Mouse (Mus musculus): ENCODE measurements at regions not wholly inside any gene's neighbourhood (a gene's known extent, or its start where the extent isn't known, plus 50 kb on each side); places are given as distances from the start of the nearest gene placed in this dataset.

DNA sequence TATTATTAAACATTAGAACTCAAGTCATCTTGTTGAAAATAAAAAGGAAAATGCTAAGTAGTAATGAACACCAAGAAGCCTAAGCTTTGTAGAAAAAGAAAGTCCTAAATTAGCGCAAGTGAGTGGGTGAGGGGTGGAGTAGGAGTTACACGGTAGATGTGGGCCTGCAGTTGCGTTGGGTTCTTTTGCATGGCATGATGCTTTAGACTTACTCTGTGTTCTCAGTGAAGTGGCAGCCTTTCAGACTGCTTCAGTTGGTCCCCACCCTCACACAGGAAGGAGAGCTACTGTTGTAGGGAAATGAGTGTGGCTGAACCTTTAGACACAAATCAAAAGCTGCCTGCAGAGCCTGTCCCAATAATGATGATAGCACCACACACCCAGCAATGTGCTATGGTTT is 336.9 kb downstream of the Nsun3 start:
- DNase-seq (ENCODE audit: low spot score) (no peak), ATAC-seq (no peak)
- H3K4me2 ChIP-seq (ENCODE audit: low read length): no peak overlapping the region
- H3K9ac ChIP-seq (ENCODE audit: low read length): no peak overlapping the region
- H3K27ac ChIP-seq (ENCODE audit: low read depth, low read length): no peak overlapping the region
- H3K27me3 ChIP-seq (replicated peaks; ENCODE audit: control insufficient read depth, insufficient read depth, low read length): no peaks in the 10 kb centered on the region
- no peak overlapping the region for H3K4me3 ChIP-seq (ENCODE audit: low read depth, low read length)
- no peaks in the 10 kb centered on the region for H3K9me3 ChIP-seq (replicated peaks; ENCODE audit: control insufficient read depth, low read length)
- WGBS: 90% methylated on average over 3 of the region's 3 CpGs
- H3K36me3 ChIP-seq (ENCODE audit: control insufficient read depth, insufficient read depth, low read length): no peaks in the 10 kb centered on the region
- no peaks in the 10 kb centered on the region for H3K4me1 ChIP-seq (ENCODE audit: control insufficient read depth, insufficient read depth, low read length)

DNA sequence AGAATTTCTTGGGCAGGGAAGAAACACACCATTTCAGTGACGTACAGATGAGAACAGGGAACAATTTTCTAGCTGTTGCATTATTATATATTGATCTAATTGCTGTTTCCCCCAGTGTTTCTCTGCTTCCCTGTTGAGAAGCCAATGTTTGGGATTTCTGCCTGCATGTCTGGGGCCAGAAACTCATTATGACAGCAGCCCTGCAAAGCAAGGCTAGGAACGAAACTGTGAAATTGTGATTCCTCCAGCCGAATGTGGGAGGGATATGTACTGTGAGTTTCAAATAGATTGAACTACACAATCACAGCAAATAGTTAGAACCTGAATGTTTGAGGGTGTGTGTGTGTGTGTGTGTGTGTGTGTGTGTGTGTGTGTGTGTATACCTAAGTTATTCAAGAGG is 339.2 kb downstream of the Nsun3 start:
- H3K4me1 ChIP-seq (ENCODE audit: control insufficient read depth, insufficient read depth, low read length): no peaks in the 10 kb centered on the region
- no peak for DNase-seq (ENCODE audit: low spot score)
- H3K9me3 ChIP-seq (replicated peaks; ENCODE audit: control insufficient read depth, low read length): no peaks in the 10 kb centered on the region
- no peaks in the 10 kb centered on the region for H3K36me3 ChIP-seq (ENCODE audit: control insufficient read depth, insufficient read depth, low read length)
- no peak for ATAC-seq
- H3K27ac ChIP-seq (ENCODE audit: low read depth, low read length): no peak overlapping the region
- H3K27me3 ChIP-seq (replicated peaks; ENCODE audit: control insufficient read depth, insufficient read depth, low read length): no peaks in the 10 kb centered on the region
- no peak overlapping the region for H3K4me2 ChIP-seq (ENCODE audit: low read length)
- 70% methylated on average over 3 of the region's 3 CpGs for WGBS
- no peak overlapping the region for H3K4me3 ChIP-seq (ENCODE audit: low read depth, low read length)
- H3K9ac ChIP-seq (ENCODE audit: low read length): no peak overlapping the region

DNA sequence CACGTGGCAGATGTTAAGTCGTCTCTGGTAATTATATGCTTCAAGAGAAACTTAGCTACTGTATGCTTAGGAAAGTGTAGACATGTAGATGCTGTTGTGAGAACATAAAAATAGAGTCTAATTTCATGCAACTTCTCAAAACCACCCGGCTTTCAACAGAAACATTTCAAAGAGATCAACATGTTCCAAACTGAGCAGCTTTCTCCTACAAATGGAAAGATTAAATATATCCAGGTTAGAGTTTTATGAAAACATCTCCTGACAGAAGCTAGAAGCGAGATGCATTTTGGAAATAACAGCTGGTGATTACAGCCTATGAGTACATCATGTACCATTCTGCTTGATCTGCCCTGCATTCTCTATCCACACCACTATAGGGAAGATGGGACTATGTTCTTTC is 345.4 kb downstream of the Nsun3 start:
- Histone ChIP-seq H3K4me1 (ENCODE audit: control insufficient read depth, insufficient read depth, low read length) (no peaks in the 10 kb centered on the region), H3K4me3 (ENCODE audit: low read depth, low read length) (no peak overlapping the region), H3K9ac (ENCODE audit: low read length) (no peak overlapping the region), H3K27ac (ENCODE audit: low read depth, low read length) (no peak overlapping the region), H3K4me2 (ENCODE audit: low read length) (no peak overlapping the region), H3K36me3 (ENCODE audit: control insufficient read depth, insufficient read depth, low read length) (no peaks in the 10 kb centered on the region), H3K27me3 (replicated peaks; ENCODE audit: control insufficient read depth, insufficient read depth, low read length) (no peaks in the 10 kb centered on the region), H3K9me3 (replicated peaks; ENCODE audit: control insufficient read depth, low read length) (no peaks in the 10 kb centered on the region)
- DNase-seq (ENCODE audit: low spot score) (no peak), ATAC-seq (no peak)
- WGBS: 82% methylated on average over 4 of the region's 4 CpGs

DNA sequence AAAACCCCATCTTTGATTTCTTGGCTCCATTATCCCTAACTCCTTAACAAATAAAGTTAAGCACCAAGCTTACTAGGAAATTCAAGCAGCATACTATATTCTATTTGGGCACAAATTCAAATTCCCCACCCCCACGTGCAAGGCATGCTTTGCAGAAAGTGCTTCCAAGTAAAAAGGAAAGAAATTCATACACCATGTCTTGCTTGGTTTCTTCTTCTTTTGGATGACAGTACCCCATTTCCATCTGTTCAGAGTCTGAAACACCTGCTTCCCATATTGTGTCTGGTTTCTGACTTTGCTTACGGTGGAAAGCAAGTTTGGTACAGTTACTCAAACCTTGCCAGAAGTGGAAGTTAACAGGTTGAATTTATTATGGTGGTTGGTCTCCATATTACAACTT is 353.5 kb downstream of the Nsun3 start:
- H3K4me2 ChIP-seq (ENCODE audit: low read length): no peak overlapping the region
- peak; percentile 60 for DNase-seq (ENCODE audit: low spot score)
- H3K4me1 ChIP-seq (ENCODE audit: control insufficient read depth, insufficient read depth, low read length): no peaks in the 10 kb centered on the region
- WGBS: 75% methylated on average over 2 of the region's 2 CpGs
- no peaks in the 10 kb centered on the region for H3K9me3 ChIP-seq (replicated peaks; ENCODE audit: control insufficient read depth, low read length)
- H3K4me3 ChIP-seq (ENCODE audit: low read depth, low read length): no peak overlapping the region
- ATAC-seq: no peak
- no peak overlapping the region for H3K27ac ChIP-seq (ENCODE audit: low read depth, low read length)
- no peaks in the 10 kb centered on the region for H3K36me3 ChIP-seq (ENCODE audit: control insufficient read depth, insufficient read depth, low read length)
- no peaks in the 10 kb centered on the region for H3K27me3 ChIP-seq (replicated peaks; ENCODE audit: control insufficient read depth, insufficient read depth, low read length)
- no peak overlapping the region for H3K9ac ChIP-seq (ENCODE audit: low read length)

DNA sequence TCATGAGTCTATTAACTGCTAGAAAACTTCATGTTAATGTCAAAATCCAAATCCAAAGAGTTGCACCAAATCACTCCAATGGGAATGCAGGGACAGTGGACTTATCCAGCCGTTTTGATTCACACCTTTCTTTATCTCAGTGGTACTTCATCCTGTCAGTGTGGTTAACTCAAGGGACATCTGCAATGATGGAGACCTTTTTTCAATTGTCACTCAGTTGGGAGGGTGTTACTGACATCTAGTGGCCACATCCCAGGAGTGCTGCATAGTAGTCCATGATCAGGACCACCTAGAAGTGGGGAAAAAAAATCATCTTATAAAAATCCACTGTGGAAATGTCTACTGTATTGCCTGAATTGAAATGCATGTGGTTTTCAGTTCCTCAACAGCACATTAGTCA is 372.1 kb downstream of the Nsun3 start:
- Histone ChIP-seq H3K36me3 (ENCODE audit: control insufficient read depth, insufficient read depth, low read length) (no peaks in the 10 kb centered on the region), H3K9ac (ENCODE audit: low read length) (no peak overlapping the region), H3K9me3 (replicated peaks; ENCODE audit: control insufficient read depth, low read length) (no peaks in the 10 kb centered on the region), H3K27me3 (replicated peaks; ENCODE audit: control insufficient read depth, insufficient read depth, low read length) (no peaks in the 10 kb centered on the region), H3K4me3 (ENCODE audit: low read depth, low read length) (no peak overlapping the region), H3K4me2 (ENCODE audit: low read length) (no peak overlapping the region), H3K4me1 (ENCODE audit: control insufficient read depth, insufficient read depth, low read length) (no peaks in the 10 kb centered on the region), H3K27ac (ENCODE audit: low read depth, low read length) (no peak overlapping the region)
- 20% methylated on average over 1 of the region's 1 CpGs for WGBS
- ATAC-seq: peak; percentile 87
- DNase-seq (ENCODE audit: low spot score): peak; percentile 71

DNA sequence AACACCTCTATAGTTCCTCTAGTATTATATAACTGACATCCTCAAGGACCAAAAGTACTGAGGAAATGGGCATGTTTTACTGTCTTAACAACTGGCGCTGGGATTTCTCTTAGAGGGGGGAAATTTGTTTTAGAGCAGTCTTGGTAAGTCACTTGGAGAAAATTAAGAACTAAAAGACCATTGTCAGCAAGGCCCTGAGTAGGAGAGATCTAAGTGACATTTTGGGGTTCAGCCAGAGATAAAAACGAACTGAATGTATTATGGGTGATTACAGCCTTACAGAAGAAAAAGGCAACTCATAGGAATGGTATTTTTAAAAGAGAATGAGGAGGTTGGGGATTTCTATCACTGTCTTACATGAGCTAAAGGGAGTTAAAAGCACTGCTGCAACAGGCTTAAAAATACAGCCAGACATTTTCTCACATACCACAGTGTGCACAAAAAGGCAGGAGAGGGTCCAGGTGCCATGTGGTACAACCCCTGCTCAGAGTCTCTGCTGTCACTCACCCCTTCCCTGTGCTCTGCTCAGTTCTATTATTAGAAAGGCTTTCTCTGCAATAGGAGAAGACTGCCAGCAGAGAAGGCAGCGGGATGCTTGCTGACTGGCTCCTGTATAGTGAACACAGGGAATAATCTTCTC is 379.0 kb downstream of the Nsun3 start:
- ATAC-seq: peak; percentile 82

DNA sequence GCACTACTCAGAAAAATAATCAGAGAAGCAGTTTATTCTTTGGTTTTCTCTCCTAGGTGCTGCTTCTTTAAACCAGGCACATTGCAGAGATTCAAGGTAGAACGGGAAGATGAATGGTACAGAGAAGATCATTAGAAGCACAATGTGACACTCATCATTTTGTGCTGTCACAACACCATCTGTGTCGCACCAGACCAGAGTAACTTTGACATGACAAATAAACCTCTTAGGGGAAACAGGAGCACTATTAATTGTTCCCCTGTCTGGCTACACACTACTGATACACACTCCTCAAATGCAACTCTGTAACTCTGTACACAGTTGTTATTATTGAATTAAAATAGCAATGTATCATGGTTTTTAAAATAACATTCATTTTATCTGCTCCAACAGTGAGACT is 380.2 kb downstream of the Nsun3 start:
- peak; percentile 19; the same call in 1 of the 2 replicates for ATAC-seq

More for the DNA sequence above, 379.0 kb downstream of the Nsun3 start:
- H3K27me3 ChIP-seq (replicated peaks; ENCODE audit: control insufficient read depth, insufficient read depth, low read length): no peaks in the 10 kb centered on the region
- no peaks in the 10 kb centered on the region for H3K9me3 ChIP-seq (replicated peaks; ENCODE audit: control insufficient read depth, low read length)
- WGBS: 40% methylated on average over 3 of the region's 3 CpGs
- H3K4me3 ChIP-seq (ENCODE audit: low read depth, low read length): no peak overlapping the region
- no peak overlapping the region for H3K9ac ChIP-seq (ENCODE audit: low read length)
- H3K4me2 ChIP-seq (ENCODE audit: low read length): no peak overlapping the region
- no peaks in the 10 kb centered on the region for H3K36me3 ChIP-seq (ENCODE audit: control insufficient read depth, insufficient read depth, low read length)
- H3K27ac ChIP-seq (ENCODE audit: low read depth, low read length): 0 out of 2 replicates have a peak overlapping the region, but pooled peaks have one; percentile 14
- no peaks in the 10 kb centered on the region for H3K4me1 ChIP-seq (ENCODE audit: control insufficient read depth, insufficient read depth, low read length)
- peak; percentile 42 for DNase-seq (ENCODE audit: low spot score)

DNA sequence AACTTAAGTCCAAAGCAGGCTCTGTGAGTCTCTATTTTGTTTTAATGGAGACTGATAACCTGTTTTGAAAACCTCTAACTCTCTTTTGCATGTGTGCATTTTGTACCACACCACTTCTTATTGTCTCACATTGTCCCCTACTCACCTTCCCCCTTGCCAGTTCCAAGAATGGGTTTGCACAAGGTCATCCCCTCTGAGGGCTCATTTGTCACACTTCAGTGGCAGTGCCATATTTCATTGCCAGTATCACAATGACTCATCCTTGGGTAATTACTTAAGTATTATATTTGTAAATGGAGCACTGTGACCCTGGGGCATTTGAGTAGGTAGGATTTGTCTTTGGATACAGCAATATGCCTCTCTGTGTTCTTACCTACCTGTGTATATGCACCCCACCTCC is 429.3 kb downstream of the Nsun3 start:
- H3K4me2 ChIP-seq (ENCODE audit: low read length): no peak overlapping the region
- H3K27ac ChIP-seq (ENCODE audit: low read depth, low read length): no peak overlapping the region
- no peaks in the 10 kb centered on the region for H3K27me3 ChIP-seq (replicated peaks; ENCODE audit: control insufficient read depth, insufficient read depth, low read length)
- ATAC-seq (no peak), DNase-seq (ENCODE audit: low spot score) (no peak)
- no peaks in the 10 kb centered on the region for H3K9me3 ChIP-seq (replicated peaks; ENCODE audit: control insufficient read depth, low read length)
- no peaks in the 10 kb centered on the region for H3K36me3 ChIP-seq (ENCODE audit: control insufficient read depth, insufficient read depth, low read length)
- no peaks in the 10 kb centered on the region; the same call in 1 of the 2 replicates for H3K4me1 ChIP-seq (ENCODE audit: control insufficient read depth, insufficient read depth, low read length)
- H3K9ac ChIP-seq (ENCODE audit: low read length): no peak overlapping the region
- no peak overlapping the region for H3K4me3 ChIP-seq (ENCODE audit: low read depth, low read length)

More for the DNA sequence above, 380.2 kb downstream of the Nsun3 start:
- H3K4me3 ChIP-seq (ENCODE audit: low read depth, low read length): no peak overlapping the region
- 54% methylated on average over 2 of the region's 2 CpGs for WGBS
- DNase-seq (ENCODE audit: low spot score): peak; percentile 36
- no peaks in the 10 kb centered on the region for H3K27me3 ChIP-seq (replicated peaks; ENCODE audit: control insufficient read depth, insufficient read depth, low read length)
- no peaks in the 10 kb centered on the region for H3K36me3 ChIP-seq (ENCODE audit: control insufficient read depth, insufficient read depth, low read length)
- H3K9me3 ChIP-seq (replicated peaks; ENCODE audit: control insufficient read depth, low read length): no peaks in the 10 kb centered on the region
- H3K4me2 ChIP-seq (ENCODE audit: low read length): no peak overlapping the region
- H3K27ac ChIP-seq (ENCODE audit: low read depth, low read length): no peak overlapping the region
- H3K4me1 ChIP-seq (ENCODE audit: control insufficient read depth, insufficient read depth, low read length): no peaks in the 10 kb centered on the region
- H3K9ac ChIP-seq (ENCODE audit: low read length): no peak overlapping the region

DNA sequence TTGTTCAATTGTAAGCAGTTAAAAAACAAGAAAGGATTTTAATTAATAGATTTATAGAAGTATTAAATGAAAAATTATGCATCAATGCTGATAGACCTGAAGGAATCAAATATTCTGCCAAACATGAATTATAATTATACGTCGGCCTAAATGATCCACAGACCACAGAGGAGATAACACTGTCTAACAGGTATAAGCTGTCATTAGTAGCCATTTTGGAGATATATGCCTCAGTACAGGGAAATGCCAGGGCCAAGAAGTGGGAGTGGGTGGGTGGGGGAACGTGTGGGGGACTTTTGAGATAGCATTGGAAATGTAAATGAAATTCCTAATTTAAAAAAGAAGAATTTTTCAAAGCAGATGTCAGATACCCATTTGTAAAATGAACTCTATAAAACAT is 430.3 kb downstream of the Nsun3 start:
- WGBS: 30% methylated on average over 3 of the region's 3 CpGs
- peak overlapping the region; percentile 13 for H3K4me2 ChIP-seq (ENCODE audit: low read length)
- H3K9ac ChIP-seq (ENCODE audit: low read length): no peak overlapping the region

More for the DNA sequence above, 430.3 kb downstream of the Nsun3 start:
- H3K4me1 ChIP-seq (ENCODE audit: control insufficient read depth, insufficient read depth, low read length): no peaks in the 10 kb centered on the region; the same call in 1 of the 2 replicates
- ATAC-seq (0 out of 2 replicates have a peak, but pooled peaks have one; percentile 49), DNase-seq (ENCODE audit: low spot score) (no peak)
- H3K4me3 ChIP-seq (ENCODE audit: low read depth, low read length): no peak overlapping the region
- no peak overlapping the region for H3K27ac ChIP-seq (ENCODE audit: low read depth, low read length)
- no peaks in the 10 kb centered on the region for H3K9me3 ChIP-seq (replicated peaks; ENCODE audit: control insufficient read depth, low read length)
- H3K27me3 ChIP-seq (replicated peaks; ENCODE audit: control insufficient read depth, insufficient read depth, low read length): no peaks in the 10 kb centered on the region
- no peaks in the 10 kb centered on the region for H3K36me3 ChIP-seq (ENCODE audit: control insufficient read depth, insufficient read depth, low read length)
